8 mouse cellular contexts compared by ENCODE assay signal in the genomic region with DNA sequence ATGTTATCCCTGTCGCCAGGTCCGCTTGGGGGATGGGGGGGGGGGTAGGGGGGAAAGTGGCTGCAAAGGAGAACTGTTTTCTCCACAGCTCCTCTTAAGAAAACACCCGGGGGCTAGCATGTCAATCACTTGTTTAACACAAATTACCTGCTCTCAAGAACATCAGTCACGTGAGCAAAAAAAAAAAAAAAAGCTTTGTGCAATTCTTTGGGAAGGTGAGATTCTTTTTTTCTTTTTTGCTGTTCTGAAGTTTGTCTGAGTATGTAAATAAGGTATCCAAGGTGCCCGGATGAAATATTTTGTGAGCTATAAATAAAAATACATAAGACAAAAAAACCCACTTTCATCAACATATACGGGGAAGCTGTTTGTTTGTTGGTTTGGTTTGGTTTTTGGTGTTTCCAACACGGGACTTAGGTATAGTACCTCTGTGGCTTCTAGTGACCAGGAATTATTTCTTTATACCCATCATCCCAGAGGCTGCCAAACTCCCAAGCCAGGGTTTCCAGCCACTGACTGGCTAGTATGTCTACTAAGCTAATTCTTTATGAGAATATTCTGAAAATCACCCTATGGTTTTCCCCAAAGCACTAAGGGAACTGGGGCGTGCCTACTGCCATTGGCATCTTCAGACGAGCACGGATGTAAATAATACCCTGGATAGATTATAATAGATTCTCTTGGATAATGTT. TPM values are rescaled to one million over a fixed set of nuclear protein-coding genes. Genes with fewer than 3 reads are reported as not detected.
DNase-seq lines count a peak whose midpoint lies in the region; ATAC-seq and TF ChIP-seq lines count a peak whose summit lies in the region.

No protein-coding gene starts in this region.

- no peak for TF ChIP-seq POLR2A in CH12.LX (IDR thresholded peaks at IDR 0.05; ENCODE audit: low read depth, low read length)

- peaks cover 7% of the 10 kb centered on the region for H3K9me3 ChIP-seq in CH12.LX (replicated peaks; ENCODE audit: low read length)
- peaks cover 5% of the 10 kb centered on the region; the same call in 1 of the 2 replicates for H3K9me3 ChIP-seq in forebrain, embryonic 16.5 days (ENCODE audit: control insufficient read depth, low read length)
- no peaks in the 10 kb centered on the region; the same call in 1 of the 2 replicates for H3K9me3 ChIP-seq in liver, embryonic 14.5 days (ENCODE audit: control insufficient read depth, low read length)

- no peak for ATAC-seq in forebrain, embryonic 16.5 days
- ATAC-seq in liver, embryonic 14.5 days (ENCODE audit: insufficient read depth): no peak

- H3K27me3 ChIP-seq in CH12.LX (replicated peaks): peaks cover 29% of the 10 kb centered on the region
- H3K27me3 ChIP-seq in forebrain, embryonic 16.5 days (replicated peaks; ENCODE audit: control insufficient read depth, insufficient read depth, low read length): no peaks in the 10 kb centered on the region
- peaks cover 20% of the 10 kb centered on the region for H3K27me3 ChIP-seq in liver, embryonic 14.5 days (ENCODE audit: control insufficient read depth, insufficient read depth, low read length)

- in situ Hi-C loops in CH12.LX (cut with MboI; ENCODE audit: low pct_ligation_motif_present, low pct_unique_long_range_greater_than_20kb, low sequenced_read_pairs): no loop called here

- DNase-seq in heart, adult 11 months: peak; percentile 82
- DNase-seq in heart, adult 8-10 months (ENCODE audit: low spot score): no peak
- DNase-seq in CH12.LX (ENCODE audit: extremely low read depth): no peak
- DNase-seq in liver, embryonic 14.5 days (ENCODE audit: low read depth in 3 of 3, low spot score in 3 of 3): no peak
- no peak for DNase-seq in adrenal gland, adult 2 months
- no peak for DNase-seq in urinary bladder, postnatal 14 days (ENCODE audit: low spot score)
- no peak for DNase-seq in layer of hippocampus, adult 11-12 months (ENCODE audit: low spot score)

- no peak for TF ChIP-seq RAD21 in CH12.LX (IDR thresholded peaks at IDR 0.05; ENCODE audit: low read depth, low read length)

- dilution Hi-C loops in CH12.LX (cut with MboI; ENCODE audit: extremely low pct_ligation_motif_present, extremely low pct_unique_long_range_greater_than_20kb, low sequenced_read_pairs): no loop called here

- H3K27ac ChIP-seq in CH12.LX (ENCODE audit: insufficient read depth, low read depth): no peak overlapping the region
- H3K27ac ChIP-seq in forebrain, embryonic 16.5 days (ENCODE audit: low read length): peak overlapping the region; percentile 98
- H3K27ac ChIP-seq in liver, embryonic 14.5 days: peak overlapping the region; percentile 12; the same call in 1 of the 2 replicates

- H3K4me1 ChIP-seq in CH12.LX (ENCODE audit: control insufficient read depth in 1 of 2, insufficient read depth in 2 of 2): peaks cover 0 to 5% of the 10 kb centered on the region in 2 experiments; a peak in 2 of 4 replicates
- peaks cover 17% of the 10 kb centered on the region for H3K4me1 ChIP-seq in forebrain, embryonic 16.5 days (replicated peaks; ENCODE audit: control insufficient read depth, insufficient read depth, low read length)
- H3K4me1 ChIP-seq in liver, embryonic 14.5 days (replicated peaks; ENCODE audit: control insufficient read depth in 2 of 2, insufficient read depth in 2 of 2, low read length in 1 of 2): no peaks in the 10 kb centered on the region

- peak overlapping the region; percentile 65; the same call in 1 of the 2 replicates for H3K9ac ChIP-seq in CH12.LX (ENCODE audit: insufficient read depth, low read depth)
- peak overlapping the region; percentile 91 for H3K9ac ChIP-seq in forebrain, embryonic 16.5 days (replicated peaks; ENCODE audit: low read depth, low read length)
- peak overlapping the region; percentile 89 for H3K9ac ChIP-seq in liver, embryonic 14.5 days (replicated peaks)

- no peaks in the 10 kb centered on the region for H3K79me2 ChIP-seq in CH12.LX (replicated peaks; ENCODE audit: control insufficient read depth, extremely low read depth, insufficient read depth, poor library complexity, severe bottlenecking)

- TF ChIP-seq CTCF in CH12.LX (conservative IDR thresholded peaks at IDR 0.05 in 1 of 2, IDR thresholded peaks at IDR 0.05 in 1 of 2; ENCODE audit: low read depth in 2 of 2, low read length in 2 of 2): no peak
- TF ChIP-seq CTCF in liver, embryonic 14.5 days (IDR thresholded peaks at IDR 0.05; ENCODE audit: low read depth): no peak

- WGBS in forebrain, embryonic 16.5 days: 22% methylated on average over 10 of the region's 10 CpGs
- 34% methylated on average over 10 of the region's 10 CpGs for WGBS in liver, embryonic 14.5 days (ENCODE audit: insufficient replicate concordance)

- TF ChIP-seq EP300 in CH12.LX (IDR thresholded peaks at IDR 0.05; ENCODE audit: low read length): no peak
- TF ChIP-seq EP300 in liver, embryonic 14.5 days (IDR thresholded peaks at IDR 0.05; ENCODE audit: low read depth): no peak

- H3K36me3 ChIP-seq in CH12.LX (replicated peaks in 1 of 2; ENCODE audit: control insufficient read depth in 1 of 2, insufficient read depth in 1 of 2, low read length in 1 of 2): no peaks in the 10 kb centered on the region
- H3K36me3 ChIP-seq in forebrain, embryonic 16.5 days (ENCODE audit: control insufficient read depth, insufficient read depth): no peaks in the 10 kb centered on the region
- H3K36me3 ChIP-seq in liver, embryonic 14.5 days (replicated peaks; ENCODE audit: control insufficient read depth, insufficient read depth, low read depth): no peaks in the 10 kb centered on the region

- peak overlapping the region in 1 of 3 experiments; percentile 81 for H3K4me3 ChIP-seq in CH12.LX (replicated peaks in 1 of 3; ENCODE audit: low read depth in 2 of 3, low read length in 2 of 3, poor library complexity in 1 of 3)
- peak overlapping the region; percentile 64 for H3K4me3 ChIP-seq in forebrain, embryonic 16.5 days (replicated peaks; ENCODE audit: low read length)
- H3K4me3 ChIP-seq in liver, embryonic 14.5 days (ENCODE audit: insufficient read depth in 1 of 2, low read depth in 2 of 2, low read length in 2 of 2): peak overlapping the region; percentile 79 to 100

- H3K4me2 ChIP-seq in CH12.LX (ENCODE audit: insufficient read depth, low read depth, poor library complexity, severe bottlenecking): peak overlapping the region; percentile 73
- peak overlapping the region; percentile 99 for H3K4me2 ChIP-seq in forebrain, embryonic 16.5 days (ENCODE audit: low read length)
- peak overlapping the region; percentile 87 for H3K4me2 ChIP-seq in liver, embryonic 14.5 days (ENCODE audit: low read depth)

TF ChIP-seq in CH12.LX, 34 proteins besides CTCF, POLR2A, EP300 and RAD21:
- TF ChIP-seq ZKSCAN1 (IDR thresholded peaks at IDR 0.05; ENCODE audit: borderline replicate concordance, low read depth, low read length): no peak
- peak; percentile 24; the same call in 1 of the 2 replicates for TF ChIP-seq USF1 (IDR thresholded peaks at IDR 0.05; ENCODE audit: low read depth, low read length)
- TF ChIP-seq ZNF384 (IDR thresholded peaks at IDR 0.05; ENCODE audit: low read depth, low read length): peak; percentile 70
- no peak for TF ChIP-seq MXI1 (IDR thresholded peaks at IDR 0.05; ENCODE audit: low read depth, low read length)
- no peak for TF ChIP-seq HCFC1 (IDR thresholded peaks at IDR 0.05; ENCODE audit: low read depth, low read length)
- no peak for TF ChIP-seq SIN3A (IDR thresholded peaks at IDR 0.05; ENCODE audit: low read length)
- TF ChIP-seq ELF1 (IDR thresholded peaks at IDR 0.05; ENCODE audit: low read depth, low read length): no peak
- TF ChIP-seq ZMIZ1 (IDR thresholded peaks at IDR 0.05; ENCODE audit: low read depth, low read length): no peak
- no peak for TF ChIP-seq ZC3H11A (IDR thresholded peaks at IDR 0.05; ENCODE audit: low read depth, low read length)
- no peak for TF ChIP-seq MYC (IDR thresholded peaks at IDR 0.05; ENCODE audit: low read depth, low read length)
- TF ChIP-seq CHD2 (IDR thresholded peaks at IDR 0.05; ENCODE audit: low read length): no peak
- no peak for TF ChIP-seq ETS1 (conservative IDR thresholded peaks at IDR 0.05; ENCODE audit: low read depth, low read length)
- no peak for TF ChIP-seq TCF12 (IDR thresholded peaks at IDR 0.05; ENCODE audit: low read depth, low read length)
- TF ChIP-seq MAZ (IDR thresholded peaks at IDR 0.05; ENCODE audit: low read depth, low read length): no peak
- TF ChIP-seq PAX5 (IDR thresholded peaks at IDR 0.05; ENCODE audit: low read length): no peak
- TF ChIP-seq POLR2AphosphoS2 (IDR thresholded peaks at IDR 0.05; ENCODE audit: low read depth, low read length): no peak
- TF ChIP-seq MAX (IDR thresholded peaks at IDR 0.05; ENCODE audit: low read length): no peak
- TF ChIP-seq CHD1 (IDR thresholded peaks at IDR 0.05; ENCODE audit: low read depth, low read length): no peak
- peak; percentile 72 for TF ChIP-seq BHLHE40 (IDR thresholded peaks at IDR 0.05; ENCODE audit: low read depth, low read length)

RNA-seq across cellular contexts. Expression of a gene that starts 1.3 kb away (rescaled TPM):
- total RNA-seq in heart, adult 8-10 months (2022): 10 to 100 TPM; 27.2 to 37.3 (median 31.2) TPM
- total RNA-seq in CH12.LX (2012; rRNA removed) (75.1 and 105 TPM in 2 replicates), CH12.LX (2014; rRNA removed) (59.5 and 66.5 TPM in 2 replicates)
- 75.6 and 87.4 TPM in 2 replicates for polyA plus RNA-seq in CH12.LX (2012; ENCODE audit: insufficient read length, low read depth)
- polyA plus RNA-seq in forebrain, embryonic 16.5 days (2015; fragmentation: Nextera tagmentation; extraction: Ambion mirVana): 115 and 123 TPM in 2 replicates
- polyA plus RNA-seq in liver, embryonic 14.5 days (2012; rRNA removed): 6.5 and 7.9 TPM in 2 replicates
- 10.6 and 11.9 TPM in 2 replicates for polyA plus RNA-seq in liver, embryonic 14.5 days (2014; fragmentation: Nextera tagmentation; extraction: Ambion mirVana)
- total RNA-seq in adrenal gland, adult 2 months (2021): 10 to 100 TPM; 38.7 to 41.4 TPM
- 43.7 and 44.1 TPM in 2 replicates for polyA plus RNA-seq in adrenal gland, adult 2 months (2012; rRNA removed)
